Comparison of ENCODE assay signal across 8 mouse cellular contexts in the genomic region with DNA sequence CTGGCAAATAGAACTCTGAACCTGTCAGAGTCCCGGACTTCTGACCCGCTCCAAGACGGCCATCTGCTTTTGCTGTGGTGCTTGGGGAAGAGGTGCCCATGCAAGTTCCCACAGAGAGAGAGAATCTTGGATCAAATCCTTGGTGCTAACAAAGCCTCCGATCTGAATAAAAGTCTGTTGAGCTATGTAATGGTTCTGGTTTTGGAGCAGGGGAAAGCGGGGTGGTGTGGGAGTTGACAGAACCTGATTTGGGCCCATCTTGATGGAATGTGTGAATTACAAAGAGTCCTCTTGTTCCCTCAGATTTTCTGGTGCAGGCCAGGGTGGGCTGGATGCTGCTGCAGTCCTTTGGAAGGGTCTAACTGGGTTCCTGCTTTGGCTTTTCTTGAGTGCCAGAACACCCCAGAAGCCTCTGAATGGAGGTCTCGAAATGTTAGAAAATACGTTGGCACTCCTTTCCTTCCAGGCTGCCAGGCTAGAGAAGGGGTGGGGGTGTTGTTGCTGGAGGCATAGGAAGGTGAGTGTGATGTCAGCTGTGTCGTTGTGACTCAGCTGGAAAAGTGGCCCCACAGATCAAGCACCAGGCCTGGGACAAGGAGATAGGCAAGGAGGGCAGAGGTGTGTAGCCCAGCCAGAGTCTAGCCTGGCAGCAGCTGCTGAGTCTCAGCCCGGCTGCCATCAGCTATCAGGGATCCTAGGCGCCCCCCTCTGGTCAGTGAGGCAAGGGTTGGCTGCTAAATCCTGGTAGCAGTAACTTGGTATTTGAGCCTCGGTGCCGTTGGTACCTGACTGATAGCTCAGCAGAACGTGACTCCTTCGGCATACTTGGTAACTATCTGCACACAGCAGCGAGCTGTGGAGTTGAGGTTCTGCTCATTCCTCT. TPM values are rescaled to one million over a fixed set of nuclear protein-coding genes. Genes with fewer than 3 reads are reported as not detected.
A peak's percentile ranks its signal among the peaks of the same experiment; 100 is the strongest.
DNase-seq lines count a peak whose midpoint lies in the region; ATAC-seq lines count a peak whose summit lies in the region.

No protein-coding gene starts in this region.

- no peaks in the 10 kb centered on the region for H3K27me3 ChIP-seq in hindbrain, embryonic 11.5 days (ENCODE audit: control insufficient read depth, insufficient read depth, low read length)
- no peaks in the 10 kb centered on the region for H3K27me3 ChIP-seq in megakaryocyte, embryonic 14.5 days (replicated peaks)

- peak; percentile 59 for DNase-seq in Muller cell, postnatal 12 days (ENCODE audit: inconsistent ontology term)
- DNase-seq in cerebellum, adult 18-20 months: peak; percentile 85 to 86
- DNase-seq in forelimb bud, embryonic 11.5 days (ENCODE audit: low read depth, low spot score): peak; percentile 53
- DNase-seq in hindbrain, embryonic 11.5 days (ENCODE audit: low spot score): peak; percentile 79
- DNase-seq in left cerebral cortex, adult 18-20 months (ENCODE audit: low spot score in 2 of 2): peak; percentile 76 to 78
- DNase-seq in right cerebral cortex, postnatal 25 days: peak; percentile 61
- peak; percentile 42 to 67 for DNase-seq in urinary bladder, postnatal 36 days (ENCODE audit: low spot score in 2 of 2)

- H3K4me3 ChIP-seq in hindbrain, embryonic 11.5 days (ENCODE audit: low read depth, low read length): no peak overlapping the region
- H3K4me3 ChIP-seq in megakaryocyte, embryonic 14.5 days (replicated peaks): peak overlapping the region; percentile 66

- H3K9ac ChIP-seq in hindbrain, embryonic 11.5 days (ENCODE audit: low read depth, low read length): no peak overlapping the region

- no peak overlapping the region for H3K27ac ChIP-seq in hindbrain, embryonic 11.5 days (ENCODE audit: low read depth, low read length)

- WGBS in hindbrain, embryonic 11.5 days: 54% methylated on average over 15 of the region's 15 CpGs

- no peaks in the 10 kb centered on the region for H3K4me1 ChIP-seq in hindbrain, embryonic 11.5 days (replicated peaks; ENCODE audit: control insufficient read depth, insufficient read depth, low read length)
- H3K4me1 ChIP-seq in megakaryocyte, embryonic 14.5 days: peaks cover 64% of the 10 kb centered on the region

- H3K36me3 ChIP-seq in hindbrain, embryonic 11.5 days (ENCODE audit: control insufficient read depth, insufficient read depth, low read length): no peaks in the 10 kb centered on the region
- no peaks in the 10 kb centered on the region for H3K36me3 ChIP-seq in megakaryocyte, embryonic 14.5 days (replicated peaks; ENCODE audit: low read length)

- H3K4me2 ChIP-seq in hindbrain, embryonic 11.5 days (replicated peaks; ENCODE audit: low read depth, low read length): no peak overlapping the region

- H3K9me3 ChIP-seq in hindbrain, embryonic 11.5 days (ENCODE audit: control insufficient read depth, low read length): no peaks in the 10 kb centered on the region
- H3K9me3 ChIP-seq in megakaryocyte, embryonic 14.5 days: no peaks in the 10 kb centered on the region

- ATAC-seq in hindbrain, embryonic 11.5 days (ENCODE audit: low FRiP score): no peak

RNA-seq across cellular contexts. Expression of a gene that starts 42.1 kb away (rescaled TPM):
- polyA plus RNA-seq in hindbrain, embryonic 11.5 days (2014; fragmentation: Nextera tagmentation; extraction: Ambion mirVana): 52.1 and 56.5 TPM in 2 replicates
- 10 to 100 TPM; 39.9 to 45.0 TPM for total RNA-seq in left cerebral cortex, adult 18-20 months (2021)
- polyA plus RNA-seq in megakaryocyte, embryonic 14.5 days (2012; ENCODE audit: insufficient read depth, low replicate concordance): 3.8 and 19.6 TPM in 2 replicates
